17 mouse cellular contexts compared by ENCODE assay signal in the genomic region with DNA sequence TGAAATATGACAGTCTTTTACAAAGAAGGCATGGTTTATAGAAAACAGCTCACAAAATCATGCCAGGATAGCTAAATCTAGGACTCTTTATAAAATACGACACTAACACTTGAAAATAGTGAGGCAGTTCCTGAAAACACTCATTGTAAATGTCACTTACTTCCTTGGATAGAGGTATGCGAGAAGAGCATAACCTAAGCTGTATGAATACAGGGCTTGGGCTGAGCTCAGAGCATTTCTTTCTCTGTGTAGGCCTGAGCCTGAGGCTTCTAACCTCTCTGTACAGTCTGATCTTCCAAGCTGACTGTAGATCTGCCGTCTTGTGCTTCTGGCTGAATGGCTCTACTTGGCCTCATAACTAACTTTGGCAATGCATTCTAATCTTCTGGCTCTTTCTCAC.
"Had no signal": no experiment of that assay in that cellular context is flagged by ENCODE, and none has a peak within 500 bp of the region (broad histone marks: within the 10 kb centered on the region; RNA-seq: fewer than 3 reads in every experiment).

No protein-coding gene starts in this region.

- H3K4me2 ChIP-seq: lung, embryonic 15.5 days; midbrain, embryonic 11.5 days; neural tube, embryonic 12.5 days; stomach, embryonic 15.5 days had no signal

- H3K27me3 ChIP-seq: lung, embryonic 15.5 days; megakaryocyte, embryonic 14.5 days; neural tube, embryonic 12.5 days; stomach, embryonic 15.5 days had no signal

- H3K9ac ChIP-seq: liver, postnatal 0 days; lung, embryonic 15.5 days; neural tube, embryonic 12.5 days; stomach, embryonic 15.5 days had no signal

- H3K27ac ChIP-seq: lung, embryonic 15.5 days; macrophage; neural tube, embryonic 12.5 days; stomach, embryonic 15.5 days; stomach, postnatal 0 days had no signal

- H3K4me1 ChIP-seq: lung, embryonic 15.5 days; neural tube, embryonic 12.5 days; stomach, embryonic 15.5 days had no signal

- DNase-seq: liver, postnatal 0 days; lung, adult 2 months; lung, postnatal 14 days; lung, postnatal 36 days; midbrain, embryonic 14.5 days; right cerebral cortex, postnatal 14 days; thymus, adult 2 months; thymus, postnatal 25 days; thymus, postnatal 4 days had no signal

- ATAC-seq: liver, postnatal 0 days; lung, postnatal 0 days had no signal

- H3K9me3 ChIP-seq: lung, embryonic 15.5 days; megakaryocyte, embryonic 14.5 days; neural tube, embryonic 12.5 days; stomach, embryonic 15.5 days had no signal

- H3K4me3 ChIP-seq: lung, embryonic 15.5 days; megakaryocyte, embryonic 14.5 days; neural tube, embryonic 12.5 days; stomach, embryonic 15.5 days had no signal
